Mouse (Mus musculus) liver, embryonic 14.5 days (tissue): ENCODE data around the gene Tbx5. TPM values are rescaled to one million over a fixed set of nuclear protein-coding genes. Genes with fewer than 3 reads are reported as not detected.

ENCODE experiments used
- ATAC-seq: fragments of 200-750 bp; cut with Nextera tagmentation; 2 replicates; pipeline ENCODE4 v1.8.0; 2017; ENCODE audit warnings: moderate number of reproducible peaks, mild to moderate bottlenecking, moderate library complexity; ENCODE audit not compliant: insufficient read depth
- DNase-seq, 3 experiments: peaks; one replicate each; pipeline ENCODE4 v3.0.0-alpha.2; 2012 to 2013; ENCODE audit warnings: low read depth in 3 of 3, low spot score in 3 of 3
- H3K27ac ChIP-seq: fragments of 300-500 bp; sonication (generic); 2 replicates; pipeline ENCODE4 v1.5.1; 2014; ENCODE audit warnings: moderate library complexity, mild to moderate bottlenecking, control low read depth, inconsistent platforms
- H3K27me3 ChIP-seq: fragments of 300-500 bp; sonication (generic); 2 replicates; pipeline ENCODE4 v1.6.1; 2014; ENCODE audit warnings: mild to moderate bottlenecking, low read length, moderate library complexity; ENCODE audit not compliant: control insufficient read depth, insufficient read depth
- H3K36me3 ChIP-seq: fragments of 300-500 bp; sonication (generic); replicated peaks from 2 replicates; pipeline ENCODE4 v1.6.1; 2014; ENCODE audit warnings: low read depth; ENCODE audit not compliant: control insufficient read depth, insufficient read depth
- H3K4me1 ChIP-seq, 2 experiments: fragments of 200-500 bp in 1 of 2; fragments of 300-500 bp in 1 of 2; sonication (generic) in 1 of 2; replicated peaks; 2 replicates each; pipeline ENCODE4 v1.6.1; 2012 to 2014; ENCODE audit warnings: antibody characterized with exemption in 1 of 2, inconsistent platforms in 1 of 2, low read length in 1 of 2; ENCODE audit not compliant: control insufficient read depth in 2 of 2, insufficient read depth in 2 of 2
- H3K4me2 ChIP-seq: fragments of 300-500 bp; sonication (generic); 2 replicates; pipeline ENCODE4 v1.6.1; 2014; ENCODE audit warnings: low read depth, mild to moderate bottlenecking, control low read depth, moderate library complexity
- H3K4me3 ChIP-seq, 2 experiments: fragments of 200-500 bp in 1 of 2; fragments of 300-500 bp in 1 of 2; sonication (generic) in 1 of 2; 2 replicates each; pipeline ENCODE4 v1.5.1; 2012 to 2014; ENCODE audit warnings: low read depth in 2 of 2, low read length in 2 of 2, mild to moderate bottlenecking in 2 of 2, control low read depth in 1 of 2, inconsistent platforms in 1 of 2, moderate library complexity in 1 of 2; ENCODE audit not compliant: insufficient read depth in 1 of 2
- H3K9ac ChIP-seq: fragments of 300-500 bp; sonication (generic); replicated peaks from 2 replicates; pipeline ENCODE4 v1.6.1; 2014; ENCODE audit warnings: mild to moderate bottlenecking, control low read depth, moderate library complexity
- H3K9me3 ChIP-seq: fragments of 300-500 bp; sonication (generic); 2 replicates; pipeline ENCODE4 v1.6.1; 2016; ENCODE audit warnings: low read length, mixed read lengths; ENCODE audit not compliant: control insufficient read depth
- CTCF ChIP-seq: IDR thresholded peaks from 2 replicates; pipeline ENCODE4 v1.5.1; 2016; ENCODE audit warnings: antibody characterized with exemption, low read depth, control low read depth
- EP300 ChIP-seq: IDR thresholded peaks from 2 replicates; pipeline ENCODE4 v1.6.1; 2016; ENCODE audit warnings: antibody characterized with exemption, low read depth
- WGBS: fragments of 180-500 bp; shearing (Covaris S2); extraction: QIAGEN DNeasy Blood & Tissue Kit; methylation state at CpG from one replicate; pipeline ENCODE4 v1.1.7; 2014; ENCODE audit not compliant: insufficient replicate concordance; 5-methylcytosine and 5-hydroxymethylcytosine counted together
- polyA plus RNA-seq, 2 experiments: library from polyadenylated mRNA; depleted of rRNA in 1 of 2; stranded (reverse) in 1 of 2; unstranded in 1 of 2; fragments of >200 nt; fragmentation: Nextera tagmentation in 1 of 2; extraction: Ambion mirVana in 1 of 2; gene quantifications; 2 replicates each; pipeline versions ENCODE4 v1.2.1 to v1.2.3; 2012 to 2014

The Tbx5 gene
- polyA plus RNA-seq, 2 experiments = 0.01 to 0.03 TPM

DNA sequence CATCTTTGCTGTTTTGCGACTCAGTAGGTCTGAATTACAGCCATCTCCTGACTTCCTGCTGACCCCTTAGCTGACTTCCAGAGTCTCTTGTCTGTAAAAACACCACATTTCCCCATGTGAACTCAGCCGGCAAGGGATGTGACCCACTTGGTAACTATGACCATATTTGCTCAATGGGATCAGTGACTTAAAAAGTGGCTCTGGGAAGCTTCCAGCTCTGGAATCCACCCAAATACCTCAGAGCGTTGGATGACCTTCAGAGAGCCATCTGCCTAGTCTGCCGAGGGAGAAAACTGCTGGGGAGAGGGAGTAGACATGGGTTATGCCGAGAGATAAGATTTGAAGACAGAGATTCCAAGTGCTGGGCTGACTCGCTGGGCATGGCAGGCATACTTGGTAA is 44.7 kb downstream of the Tbx5 start:
- Histone ChIP-seq H3K27me3 (no peaks in the 10 kb centered on the region), H3K27ac (no peak overlapping the region), H3K9ac (no peak overlapping the region), H3K4me2 (no peak overlapping the region), H3K9me3 (no peaks in the 10 kb centered on the region), H3K4me1 (peaks cover 0 to 4% of the 10 kb centered on the region in 2 experiments; a peak in 2 of 4 replicates), H3K36me3 (no peaks in the 10 kb centered on the region), H3K4me3 (no peak overlapping the region)
- TF ChIP-seq EP300 (no peak), CTCF (no peak)
- DNase-seq = no peak
- ATAC-seq = no peak
- 52% methylated on average over 6 of the region's 6 CpGs for WGBS

DNA sequence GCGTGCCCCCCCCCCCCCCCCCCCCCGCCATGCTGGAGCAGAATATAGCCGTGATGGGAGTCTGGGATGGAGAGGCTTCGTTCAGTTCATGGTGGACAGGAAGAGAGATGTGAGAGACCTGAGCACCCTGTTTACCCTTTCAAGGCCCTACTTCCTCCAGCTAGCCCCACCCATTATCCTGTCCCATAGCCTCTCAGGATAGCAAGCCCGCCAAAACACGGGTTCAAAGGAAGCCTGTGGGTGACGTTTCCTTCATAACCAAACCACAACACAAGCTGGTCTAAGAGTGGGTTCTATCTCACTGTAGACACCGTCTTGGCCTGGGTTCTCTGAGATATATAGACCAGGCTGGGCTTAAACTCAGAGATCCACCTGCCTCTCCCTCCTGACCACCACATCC is 53.1 kb downstream of the Tbx5 start:
- no peaks in the 10 kb centered on the region for H3K27me3 ChIP-seq
- H3K4me1 ChIP-seq = no peaks in the 10 kb centered on the region
- WGBS = 22% methylated on average over 7 of the region's 8 CpGs
- H3K9me3 ChIP-seq = no peaks in the 10 kb centered on the region
- TF ChIP-seq CTCF = no peak
- no peak for TF ChIP-seq EP300
- no peak overlapping the region for H3K9ac ChIP-seq
- H3K4me2 ChIP-seq = no peak overlapping the region
- DNase-seq = no peak
- ATAC-seq = no peak
- H3K27ac ChIP-seq = no peak overlapping the region
- H3K4me3 ChIP-seq = no peak overlapping the region
- H3K36me3 ChIP-seq = no peaks in the 10 kb centered on the region

GRCm38 (mm10) chr5:119887381-119887780 is 54.9 kb downstream of the Tbx5 start:
- Histone ChIP-seq H3K27ac (no peak overlapping the region), H3K9me3 (no peaks in the 10 kb centered on the region), H3K36me3 (no peaks in the 10 kb centered on the region), H3K9ac (no peak overlapping the region), H3K4me3 (no peak overlapping the region), H3K4me2 (no peak overlapping the region), H3K27me3 (no peaks in the 10 kb centered on the region), H3K4me1 (no peaks in the 10 kb centered on the region)
- WGBS = 53% methylated on average over 8 of the region's 8 CpGs
- TF ChIP-seq EP300 = no peak
- no peak for TF ChIP-seq CTCF
- no peak for ATAC-seq
- no peak for DNase-seq

DNA sequence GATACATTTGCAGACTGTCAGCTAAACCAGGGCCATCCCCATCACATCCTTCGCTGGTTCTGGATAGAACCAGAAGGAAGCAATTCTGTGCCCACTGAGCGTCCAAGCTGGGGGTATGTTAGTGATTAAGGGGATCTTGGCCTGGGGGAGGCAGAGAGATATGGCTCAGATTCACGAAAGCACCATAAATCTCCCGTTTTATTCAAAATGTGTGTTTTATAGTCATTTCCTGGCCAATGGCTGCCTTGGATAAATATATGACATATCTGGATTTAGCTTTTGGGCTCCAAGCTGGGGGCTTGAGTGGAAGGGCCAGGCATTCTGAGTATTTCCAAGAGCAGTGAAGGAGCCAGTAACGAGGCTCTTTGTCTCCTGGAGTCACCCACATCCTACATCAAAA is 59.5 kb downstream of the Tbx5 start:
- no peak for TF ChIP-seq EP300
- TF ChIP-seq CTCF = no peak
- no peak for ATAC-seq
- DNase-seq = no peak
- no peak overlapping the region for H3K27ac ChIP-seq
- no peaks in the 10 kb centered on the region for H3K36me3 ChIP-seq
- no peak overlapping the region for H3K4me3 ChIP-seq
- no peaks in the 10 kb centered on the region for H3K4me1 ChIP-seq
- 51% methylated on average over 5 of the region's 5 CpGs for WGBS
- H3K9ac ChIP-seq = no peak overlapping the region
- no peak overlapping the region for H3K4me2 ChIP-seq
- H3K27me3 ChIP-seq = no peaks in the 10 kb centered on the region
- no peaks in the 10 kb centered on the region for H3K9me3 ChIP-seq

GRCm38 (mm10) chr5:119893060-119893459 is 60.6 kb downstream of the Tbx5 start:
- WGBS = 59% methylated on average over 3 of the region's 3 CpGs
- Histone ChIP-seq H3K36me3 (no peaks in the 10 kb centered on the region), H3K4me2 (no peak overlapping the region), H3K27ac (no peak overlapping the region), H3K9me3 (no peaks in the 10 kb centered on the region), H3K4me1 (no peaks in the 10 kb centered on the region), H3K27me3 (no peaks in the 10 kb centered on the region), H3K4me3 (no peak overlapping the region), H3K9ac (no peak overlapping the region)
- ATAC-seq (no peak), DNase-seq (no peak)
- TF ChIP-seq EP300 = no peak
- no peak for TF ChIP-seq CTCF
